Mouse (Mus musculus) inflammation-experienced regulatory T-cells, adult 6 months (primary cell): ENCODE data around the gene Tmem121b. TPM values are rescaled to one million over a fixed set of nuclear protein-coding genes. Genes with fewer than 3 reads are reported as not detected.
A peak's percentile ranks its signal among the peaks of the same experiment; 100 is the strongest.

Source experiments
- ATAC-seq: one replicate; pipeline ENCODE4 v1.8.0; 2017
- polyA plus RNA-seq, 3 experiments: library from polyadenylated mRNA; unstranded; fragments of 100-300 nt; shearing (Covaris generic); gene quantifications; one replicate each; pipeline ENCODE4 v1.2.1; 2017

The Tmem121b gene
- under 1 TPM in 2 of 3 experiments, not detected in 1; 0.41 to 0.56 TPM for polyA plus RNA-seq

DNA sequence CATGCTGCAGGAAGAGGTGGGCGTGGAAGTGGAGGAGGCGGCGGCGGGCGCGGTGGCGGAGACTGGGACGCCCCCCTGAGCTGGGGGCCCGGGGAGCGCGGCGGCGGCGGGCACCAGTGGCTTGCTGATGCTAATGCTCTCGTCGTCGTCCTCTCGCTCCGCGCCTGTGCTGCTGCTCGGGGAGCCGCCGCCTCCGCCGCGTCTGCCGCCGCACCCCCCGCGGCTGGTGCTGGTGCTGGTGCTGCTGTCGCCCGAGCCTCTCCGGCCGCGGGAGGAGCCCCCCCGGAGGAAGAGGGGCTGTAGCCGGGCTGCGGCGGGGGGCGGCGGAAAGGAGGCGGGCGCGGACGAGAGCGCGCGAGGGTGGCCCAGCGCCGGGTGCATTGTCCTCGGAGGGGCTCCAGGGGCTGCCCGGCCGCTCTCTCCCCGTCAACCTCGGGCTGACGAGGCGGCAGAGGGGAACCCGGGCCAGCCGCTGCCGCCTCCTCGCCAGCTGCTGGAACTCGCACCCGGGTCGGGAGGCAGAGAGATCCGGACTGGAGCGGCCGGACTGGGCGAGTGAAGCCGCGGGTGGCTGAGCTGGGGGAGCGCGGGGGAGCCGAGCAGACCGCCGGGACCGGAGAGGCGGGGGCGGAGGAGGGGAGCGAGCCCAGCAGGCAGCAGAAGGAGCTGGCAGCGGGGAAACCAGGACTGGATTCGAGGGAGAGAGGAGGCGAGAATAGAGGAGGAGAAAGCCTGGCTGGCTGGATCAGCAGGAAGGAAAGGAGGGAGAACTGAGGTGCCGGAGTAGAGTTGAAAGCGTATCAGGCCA is at the start of gene Tmem121b:
Tmem121b (minus strand) TSS at position 434 of the 808 bp plus-strand sequence.
- ATAC-seq, result peak; percentile 19

GRCm38 (mm10) chr6:120542061-120542460 is 48.5 kb upstream of the Tmem121b start:
- ATAC-seq, result no peak

- no peak for ATAC-seq
Observed at GRCm38 (mm10) chr6:120541386-120541785, 47.8 kb upstream of the Tmem121b start.

DNA sequence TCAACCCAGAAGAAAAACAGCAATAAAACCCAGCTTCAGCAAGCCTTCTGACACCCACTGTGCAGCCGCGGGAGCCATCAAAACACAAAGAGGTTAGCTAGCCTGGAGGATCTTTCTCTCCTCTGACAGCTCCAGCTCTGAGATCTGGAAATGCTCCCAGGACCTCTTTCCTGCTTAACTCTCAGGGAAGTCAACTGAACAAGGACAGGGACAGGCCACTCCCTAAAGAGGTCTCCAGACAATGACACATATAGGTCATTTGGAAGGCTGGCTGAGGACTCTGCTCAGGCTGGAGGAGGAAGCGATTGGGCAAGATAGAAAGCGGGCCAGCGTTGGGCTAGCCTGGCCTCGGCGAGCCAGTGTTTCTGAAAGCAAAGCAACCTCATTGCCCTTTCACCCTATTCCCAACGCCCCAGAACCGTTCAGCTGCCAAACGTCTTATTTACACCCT is 46.2 kb upstream of the Tmem121b start:
- no peak for ATAC-seq

GRCm38 (mm10) chr6:120539132-120539759 is 45.6 kb upstream of the Tmem121b start:
- ATAC-seq, result peak; percentile 77

DNA sequence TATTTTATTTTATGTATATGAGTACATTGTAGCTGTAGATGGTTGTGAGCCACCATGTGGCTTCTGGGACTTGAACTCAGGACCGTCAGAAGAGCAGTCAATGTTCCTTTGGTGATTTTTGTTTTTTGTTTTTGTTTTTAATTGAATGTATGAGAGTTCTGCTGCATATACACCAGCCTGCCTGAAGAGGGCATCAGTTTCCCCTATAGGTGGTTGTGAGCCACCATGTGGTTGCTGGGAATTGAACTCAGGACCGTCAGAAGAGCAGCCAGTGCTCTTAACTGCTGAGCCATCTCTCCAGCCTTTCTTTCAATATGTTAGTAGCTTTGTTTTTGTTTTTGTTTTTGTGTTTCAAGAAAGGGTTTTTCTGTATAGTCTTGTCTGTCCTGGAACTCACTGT is 42.7 kb upstream of the Tmem121b start:
- no peak for ATAC-seq

GRCm38 (mm10) chr6:120532594-120532993 is 39.0 kb upstream of the Tmem121b start:
- no peak for ATAC-seq

GRCm38 (mm10) chr6:120531020-120531965 is 37.7 kb upstream of the Tmem121b start, which contains the start of gene Hdhd5:
Gene Hdhd5 (minus strand): TSS chr6:120531319.
- ATAC-seq, result peak; percentile 95

GRCm38 (mm10) chr6:120529123-120529522 is 35.5 kb upstream of the Tmem121b start:
- ATAC-seq, result peak; percentile 48

- ATAC-seq, result no peak
Observed at GRCm38 (mm10) chr6:120524796-120525195, 31.2 kb upstream of the Tmem121b start.

DNA sequence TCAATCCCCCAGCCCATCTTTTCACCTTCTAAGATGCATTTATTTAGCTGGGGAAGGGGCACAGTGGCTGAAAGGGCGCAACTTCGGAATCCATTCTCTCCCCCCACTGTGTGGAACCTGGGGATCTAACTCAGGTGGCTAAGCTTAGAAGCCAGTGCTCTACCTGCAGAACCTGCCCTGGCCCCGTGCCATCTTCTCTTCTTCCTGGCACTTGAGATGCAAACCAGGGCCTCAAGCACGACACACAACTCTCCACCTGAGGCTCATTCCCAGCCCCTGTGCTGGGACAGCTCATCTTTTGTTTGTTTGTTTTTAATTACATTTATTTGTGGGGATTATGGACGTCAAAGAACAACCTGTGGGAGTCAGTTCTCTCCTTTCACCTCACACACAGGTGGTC is 26.0 kb upstream of the Tmem121b start:
- no peak for ATAC-seq

DNA sequence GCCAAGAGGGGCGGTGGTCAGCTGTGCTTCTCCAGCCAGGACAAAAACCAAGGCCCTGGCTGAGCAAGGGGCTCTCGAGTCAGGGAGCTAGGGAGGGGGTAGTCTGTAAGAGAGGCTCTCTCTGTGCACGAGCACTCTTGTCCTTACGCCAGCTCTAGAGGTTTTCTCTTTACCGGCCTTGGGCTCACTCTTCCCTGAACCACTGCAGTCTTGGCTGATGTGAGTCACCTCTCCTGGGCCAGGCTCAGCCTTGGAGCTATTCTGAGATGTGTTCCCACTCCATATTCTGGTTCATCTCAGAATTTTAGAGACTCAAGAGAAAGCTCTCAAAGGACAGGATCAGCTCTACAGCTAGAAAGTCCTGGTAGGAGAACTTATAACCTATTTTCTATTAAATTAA is 23.7 kb upstream of the Tmem121b start:
- no peak for ATAC-seq

GRCm38 (mm10) chr6:120516879-120517278 is 23.3 kb upstream of the Tmem121b start:
- no peak for ATAC-seq

GRCm38 (mm10) chr6:120516422-120516821 is 22.8 kb upstream of the Tmem121b start:
- no peak for ATAC-seq

- ATAC-seq, result no peak
Observed at GRCm38 (mm10) chr6:120511212-120511611, 17.6 kb upstream of the Tmem121b start.

- peak; percentile 62 for ATAC-seq
Observed at GRCm38 (mm10) chr6:120510425-120510824, 16.8 kb upstream of the Tmem121b start.

GRCm38 (mm10) chr6:120509975-120510374 is 16.4 kb upstream of the Tmem121b start:
- no peak for ATAC-seq

DNA sequence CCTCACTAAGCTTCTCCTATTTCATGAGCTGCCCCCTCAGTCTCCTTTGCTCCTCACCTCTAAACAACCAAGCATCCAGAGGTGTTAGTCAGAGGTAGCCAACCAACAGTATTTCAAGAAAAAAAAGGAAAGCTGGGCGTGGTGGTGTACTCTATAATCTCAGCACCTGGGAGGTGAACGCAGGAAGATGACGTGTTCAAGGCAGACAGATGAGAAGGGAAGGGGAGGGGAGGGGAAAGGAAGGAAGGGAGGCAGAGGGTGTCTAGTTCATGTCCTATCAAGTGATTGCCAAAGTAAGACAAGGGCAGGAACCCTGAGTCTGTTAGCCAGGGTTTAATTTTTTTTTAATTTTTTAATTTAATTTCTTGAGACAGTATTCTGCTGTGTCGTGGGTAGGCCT is 15.0 kb upstream of the Tmem121b start:
- ATAC-seq, result peak; percentile 53

GRCm38 (mm10) chr6:120505531-120505930 is 11.9 kb upstream of the Tmem121b start:
- no peak for ATAC-seq

GRCm38 (mm10) chr6:120504051-120504450 is 10.4 kb upstream of the Tmem121b start:
- ATAC-seq, result no peak

GRCm38 (mm10) chr6:120496544-120496943 is 2.9 kb upstream of the Tmem121b start:
- no peak for ATAC-seq

DNA sequence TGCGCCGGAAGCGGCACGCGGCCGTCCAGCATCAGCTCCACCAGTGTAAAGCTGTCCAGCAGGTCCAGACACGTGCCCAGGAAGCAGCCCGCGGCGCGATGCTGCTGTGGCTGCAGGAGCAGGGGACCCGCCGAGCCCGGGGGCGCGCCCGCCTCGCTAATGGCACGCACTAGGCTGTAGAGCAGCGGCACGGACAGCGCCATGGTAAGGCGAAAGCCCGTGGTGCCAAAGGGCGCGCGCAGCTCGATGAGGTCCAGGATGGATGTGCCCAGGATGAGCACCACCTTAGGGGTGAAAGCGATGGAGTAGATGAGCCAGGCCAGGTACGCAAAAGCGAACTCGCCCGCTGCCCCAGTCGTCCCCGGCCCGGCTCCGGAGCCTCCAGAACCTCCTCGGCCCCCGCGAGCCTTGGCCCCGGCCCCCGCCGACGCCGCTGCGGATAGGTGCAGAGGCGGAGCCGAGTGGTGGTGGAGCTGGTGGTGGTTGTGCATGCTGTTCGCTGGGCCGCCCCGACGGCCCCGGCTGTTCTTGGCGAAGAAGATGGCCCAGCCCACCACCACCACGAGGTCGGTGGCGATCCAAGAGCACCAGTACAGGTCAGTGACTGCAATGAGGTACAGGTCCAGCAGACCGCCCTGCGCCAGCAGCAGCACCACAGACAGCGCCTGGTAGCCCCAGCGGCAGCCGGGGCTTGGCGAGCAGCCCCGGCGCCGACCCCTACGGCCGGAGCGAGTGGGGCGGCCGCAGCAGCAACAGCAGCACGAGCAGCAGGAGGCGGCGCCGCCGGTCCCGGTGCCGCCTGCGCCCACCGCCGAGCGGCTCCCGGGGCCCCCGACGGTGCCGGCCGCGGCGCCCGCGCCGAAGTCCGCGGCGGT is 871 bp downstream of the Tmem121b start:
- ATAC-seq, result peak; percentile 36
